Mouse (Mus musculus): ENCODE data around the gene Ulk2. TPM values are rescaled to one million over a fixed set of nuclear protein-coding genes. Genes with fewer than 3 reads are reported as not detected.

Gene Ulk2
- polyA plus RNA-seq, 1 experiment from 2014 or later: 15.9 TPM

DNA sequence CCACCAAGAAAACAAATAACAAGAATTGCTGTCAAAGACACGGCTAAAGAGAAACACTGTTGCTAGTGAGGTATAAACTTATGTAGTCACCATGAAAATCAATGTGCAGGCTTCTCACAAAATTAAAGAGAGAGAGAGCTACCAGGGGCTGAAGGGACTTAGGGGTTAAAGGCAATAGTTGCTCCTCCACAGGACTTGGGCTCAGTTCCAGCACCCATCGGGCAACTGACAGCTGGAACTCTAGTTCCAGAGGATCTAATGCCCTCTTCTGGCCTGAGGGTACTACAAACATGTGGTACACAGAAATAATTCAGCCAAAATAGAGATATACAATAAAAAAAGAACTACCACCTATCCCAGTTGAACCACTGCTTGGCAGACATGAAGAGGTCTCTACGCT lies 107.7 kb downstream of the Ulk2 start:
- DNase-seq (ENCODE audit: low spot score) (no peak), ATAC-seq (replicated peaks; ENCODE audit: low FRiP score, low TSS enrichment, low read depth) (no peak)
- no peak overlapping the region for H3K27ac ChIP-seq (ENCODE audit: low read depth)
- no peak overlapping the region for H3K9ac ChIP-seq (ENCODE audit: low read length)
- H3K27me3 ChIP-seq (replicated peaks; ENCODE audit: control insufficient read depth, insufficient read depth, low read length): no peaks in the 10 kb centered on the region
- H3K9me3 ChIP-seq (ENCODE audit: control insufficient read depth, low read length): no peaks in the 10 kb centered on the region
- WGBS: 61% methylated on average over 3 of the region's 3 CpGs
- peaks cover 79% of the 10 kb centered on the region for H3K36me3 ChIP-seq (ENCODE audit: control insufficient read depth, insufficient read depth, low read length)
- no peak overlapping the region for H3K4me3 ChIP-seq (ENCODE audit: low read depth, low read length)
- no peak overlapping the region for H3K4me2 ChIP-seq (ENCODE audit: low read length)
- H3K4me1 ChIP-seq (replicated peaks; ENCODE audit: control insufficient read depth, insufficient read depth, low read length): no peaks in the 10 kb centered on the region

DNA sequence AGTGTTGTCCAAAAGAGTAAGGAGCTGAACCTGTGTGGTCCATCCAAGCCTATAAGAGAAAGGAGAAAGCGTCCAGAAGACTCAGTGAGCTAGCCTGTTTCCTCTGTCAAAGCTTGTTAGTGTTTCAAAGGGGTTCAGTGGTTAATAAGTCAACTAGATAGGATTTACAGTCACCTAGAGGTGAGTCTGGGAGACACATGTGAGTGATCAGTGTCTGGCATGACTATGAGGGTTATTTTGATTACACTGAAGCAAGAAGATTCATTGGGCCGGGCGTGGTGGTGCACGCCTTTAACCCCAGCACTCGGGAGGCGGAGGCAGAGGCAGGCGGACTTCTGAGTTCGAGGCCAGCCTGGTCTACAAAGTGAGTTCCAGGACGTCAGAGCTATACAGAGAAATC lies 109.1 kb downstream of the Ulk2 start:
- Histone ChIP-seq H3K36me3 (ENCODE audit: control insufficient read depth, insufficient read depth, low read length) (peaks cover 73% of the 10 kb centered on the region), H3K4me3 (ENCODE audit: low read depth, low read length) (no peak overlapping the region)
- no peak for DNase-seq (ENCODE audit: low spot score)

DNA sequence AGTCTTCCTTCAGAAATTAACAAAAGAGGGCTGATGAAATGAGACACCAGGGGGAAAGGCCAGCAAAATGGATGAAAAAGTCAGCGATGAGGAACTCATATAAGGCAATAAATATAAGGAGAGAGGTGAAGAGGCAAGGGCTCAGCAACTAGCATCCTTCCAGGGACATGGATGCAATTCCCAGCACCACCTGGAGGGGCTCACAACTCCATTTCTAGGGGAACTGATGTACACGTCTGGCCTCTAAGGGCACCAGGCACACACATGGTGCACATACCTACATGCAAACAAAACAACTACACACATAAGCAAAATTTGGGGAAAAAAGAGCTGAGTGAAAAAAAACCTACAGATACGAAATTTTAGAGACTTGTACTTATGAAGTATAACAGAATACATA lies 110.4 kb downstream of the Ulk2 start:
- Histone ChIP-seq H3K4me3 (ENCODE audit: low read depth, low read length) (no peak overlapping the region), H3K4me1 (replicated peaks; ENCODE audit: control insufficient read depth, insufficient read depth, low read length) (no peaks in the 10 kb centered on the region), H3K9ac (ENCODE audit: low read length) (no peak overlapping the region), H3K27ac (ENCODE audit: low read depth) (no peak overlapping the region), H3K9me3 (ENCODE audit: control insufficient read depth, low read length) (no peaks in the 10 kb centered on the region), H3K36me3 (ENCODE audit: control insufficient read depth, insufficient read depth, low read length) (peaks cover 83% of the 10 kb centered on the region), H3K4me2 (ENCODE audit: low read length) (no peak overlapping the region), H3K27me3 (replicated peaks; ENCODE audit: control insufficient read depth, insufficient read depth, low read length) (no peaks in the 10 kb centered on the region)
- 71% methylated on average over 3 of the region's 3 CpGs for WGBS
- ATAC-seq (replicated peaks; ENCODE audit: low FRiP score, low TSS enrichment, low read depth) (no peak), DNase-seq (ENCODE audit: low spot score) (no peak)

More for the DNA sequence above, 109.1 kb downstream of the Ulk2 start:
- H3K27me3 ChIP-seq (replicated peaks; ENCODE audit: control insufficient read depth, insufficient read depth, low read length): no peaks in the 10 kb centered on the region
- H3K9me3 ChIP-seq (ENCODE audit: control insufficient read depth, low read length): no peaks in the 10 kb centered on the region
- no peak for ATAC-seq (replicated peaks; ENCODE audit: low FRiP score, low TSS enrichment, low read depth)
- H3K4me2 ChIP-seq (ENCODE audit: low read length): no peak overlapping the region
- no peaks in the 10 kb centered on the region for H3K4me1 ChIP-seq (replicated peaks; ENCODE audit: control insufficient read depth, insufficient read depth, low read length)
- WGBS: 88% methylated on average over 9 of the region's 9 CpGs
- H3K27ac ChIP-seq (ENCODE audit: low read depth): no peak overlapping the region
- H3K9ac ChIP-seq (ENCODE audit: low read length): no peak overlapping the region

DNA sequence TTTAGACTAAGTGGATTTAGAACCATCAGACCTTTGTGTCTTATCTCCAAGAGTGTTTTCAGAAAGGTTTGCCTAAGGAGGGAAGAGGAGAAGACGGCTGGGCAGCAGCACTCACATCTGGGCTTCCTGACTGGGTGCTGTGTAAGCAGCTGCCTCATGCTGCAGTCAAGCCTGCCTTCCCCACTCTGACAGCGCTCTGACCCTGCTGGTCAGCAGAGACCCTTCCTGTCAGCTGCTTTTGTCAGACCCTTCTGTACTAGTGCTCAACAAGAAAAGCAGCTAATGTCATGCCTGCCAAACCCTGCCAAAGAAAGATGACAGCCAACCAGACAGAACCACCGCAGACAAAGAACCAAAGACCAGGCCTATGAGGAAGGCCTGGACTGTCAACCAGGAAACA lies 111.1 kb downstream of the Ulk2 start:
- DNase-seq (ENCODE audit: low spot score) (no peak), ATAC-seq (replicated peaks; ENCODE audit: low FRiP score, low TSS enrichment, low read depth) (no peak)
- no peak overlapping the region for H3K27ac ChIP-seq (ENCODE audit: low read depth)
- H3K4me2 ChIP-seq (ENCODE audit: low read length): no peak overlapping the region
- no peak overlapping the region for H3K9ac ChIP-seq (ENCODE audit: low read length)
- H3K4me1 ChIP-seq (replicated peaks; ENCODE audit: control insufficient read depth, insufficient read depth, low read length): no peaks in the 10 kb centered on the region
- 81% methylated on average over 3 of the region's 3 CpGs for WGBS
- H3K9me3 ChIP-seq (ENCODE audit: control insufficient read depth, low read length): no peaks in the 10 kb centered on the region
- H3K27me3 ChIP-seq (replicated peaks; ENCODE audit: control insufficient read depth, insufficient read depth, low read length): no peaks in the 10 kb centered on the region
- no peak overlapping the region for H3K4me3 ChIP-seq (ENCODE audit: low read depth, low read length)
- H3K36me3 ChIP-seq (ENCODE audit: control insufficient read depth, insufficient read depth, low read length): peaks cover 83% of the 10 kb centered on the region

DNA sequence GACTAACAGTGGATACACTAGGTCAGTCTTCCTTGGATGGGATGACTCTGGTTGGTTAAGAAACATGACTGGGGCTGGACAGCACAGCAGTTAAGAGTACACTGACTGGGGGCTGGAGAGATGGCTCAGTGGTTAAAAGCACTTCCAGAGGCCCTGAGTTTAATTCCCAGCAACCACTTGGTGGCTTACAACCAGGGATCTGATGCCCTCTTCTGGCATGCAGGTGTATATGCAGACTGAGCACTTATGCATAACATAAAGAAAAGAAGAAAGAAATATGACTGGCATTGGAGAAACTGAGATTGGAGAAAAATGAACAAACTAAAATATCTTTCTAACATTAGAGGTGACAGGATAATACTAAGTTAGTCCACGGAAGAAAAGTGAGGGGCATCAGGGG lies 114.4 kb downstream of the Ulk2 start:
- no peak overlapping the region for H3K4me3 ChIP-seq (ENCODE audit: low read depth, low read length)
- H3K27ac ChIP-seq (ENCODE audit: low read depth): no peak overlapping the region
- no peak overlapping the region for H3K4me2 ChIP-seq (ENCODE audit: low read length)
- no peak for DNase-seq (ENCODE audit: low spot score)
- ATAC-seq (replicated peaks; ENCODE audit: low FRiP score, low TSS enrichment, low read depth): no peak
- H3K9me3 ChIP-seq (ENCODE audit: control insufficient read depth, low read length): no peaks in the 10 kb centered on the region
- H3K9ac ChIP-seq (ENCODE audit: low read length): no peak overlapping the region
- H3K27me3 ChIP-seq (replicated peaks; ENCODE audit: control insufficient read depth, insufficient read depth, low read length): no peaks in the 10 kb centered on the region
- WGBS: 94% methylated on average over 1 of the region's 1 CpGs
- peaks cover 89% of the 10 kb centered on the region for H3K36me3 ChIP-seq (ENCODE audit: control insufficient read depth, insufficient read depth, low read length)
- no peaks in the 10 kb centered on the region for H3K4me1 ChIP-seq (replicated peaks; ENCODE audit: control insufficient read depth, insufficient read depth, low read length)

DNA sequence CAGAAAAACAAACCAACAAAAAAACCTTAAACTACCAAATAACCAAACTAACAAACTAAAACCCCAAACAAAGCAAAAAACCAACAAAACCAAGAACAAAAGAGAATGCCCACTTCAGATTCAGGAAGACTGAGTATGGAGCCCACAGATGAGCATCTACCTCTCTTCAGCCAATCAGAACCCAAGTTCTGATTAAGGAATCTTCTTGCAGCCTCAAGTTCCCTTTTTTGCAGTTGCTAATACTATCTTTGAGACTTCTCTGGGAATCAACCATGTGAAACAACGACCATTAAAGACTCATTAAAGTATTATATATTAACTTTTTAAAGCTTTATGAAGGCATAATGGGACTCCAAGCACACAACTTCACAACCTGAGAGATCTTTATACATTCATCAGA lies 117.6 kb downstream of the Ulk2 start:
- no peak overlapping the region for H3K9ac ChIP-seq (ENCODE audit: low read length)
- no peaks in the 10 kb centered on the region for H3K4me1 ChIP-seq (replicated peaks; ENCODE audit: control insufficient read depth, insufficient read depth, low read length)
- H3K36me3 ChIP-seq (ENCODE audit: control insufficient read depth, insufficient read depth, low read length): peaks cover 89% of the 10 kb centered on the region
- H3K4me2 ChIP-seq (ENCODE audit: low read length): no peak overlapping the region
- no peak for ATAC-seq (replicated peaks; ENCODE audit: low FRiP score, low TSS enrichment, low read depth)
- H3K4me3 ChIP-seq (ENCODE audit: low read depth, low read length): no peak overlapping the region
- no peak for DNase-seq (ENCODE audit: low spot score)
- no peaks in the 10 kb centered on the region for H3K27me3 ChIP-seq (replicated peaks; ENCODE audit: control insufficient read depth, insufficient read depth, low read length)
- WGBS: 81% methylated on average over 1 of the region's 1 CpGs
- no peak overlapping the region for H3K27ac ChIP-seq (ENCODE audit: low read depth)
- H3K9me3 ChIP-seq (ENCODE audit: control insufficient read depth, low read length): no peaks in the 10 kb centered on the region

DNA sequence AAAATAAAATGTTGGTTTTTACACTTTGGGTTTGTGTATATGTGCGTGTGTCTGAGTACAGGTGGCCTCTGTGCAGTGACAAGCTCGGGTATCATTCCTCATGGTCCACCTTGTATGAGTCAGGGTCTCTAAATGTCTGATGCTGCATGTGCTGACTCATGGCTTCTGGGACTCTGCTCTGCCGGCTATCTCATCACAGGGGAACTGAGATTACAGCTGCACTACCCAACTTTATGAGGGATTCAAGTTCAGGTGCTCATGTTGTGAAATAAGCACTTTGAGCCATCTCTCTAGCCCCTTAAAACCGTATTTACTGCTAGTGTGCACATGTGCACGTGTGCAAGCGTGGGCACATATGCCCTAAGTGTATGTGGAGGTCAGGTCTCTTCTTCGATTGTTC lies 122.2 kb downstream of the Ulk2 start:
- Histone ChIP-seq H3K4me3 (ENCODE audit: low read depth, low read length) (no peak overlapping the region), H3K27me3 (replicated peaks; ENCODE audit: control insufficient read depth, insufficient read depth, low read length) (no peaks in the 10 kb centered on the region), H3K9me3 (ENCODE audit: control insufficient read depth, low read length) (no peaks in the 10 kb centered on the region), H3K4me2 (ENCODE audit: low read length) (no peak overlapping the region), H3K4me1 (replicated peaks; ENCODE audit: control insufficient read depth, insufficient read depth, low read length) (no peaks in the 10 kb centered on the region), H3K9ac (ENCODE audit: low read length) (no peak overlapping the region), H3K27ac (ENCODE audit: low read depth) (no peak overlapping the region), H3K36me3 (ENCODE audit: control insufficient read depth, insufficient read depth, low read length) (peaks cover 87% of the 10 kb centered on the region)
- no peak for DNase-seq (ENCODE audit: low spot score)
- ATAC-seq (replicated peaks; ENCODE audit: low FRiP score, low TSS enrichment, low read depth): no peak
- 91% methylated on average over 7 of the region's 7 CpGs for WGBS

DNA sequence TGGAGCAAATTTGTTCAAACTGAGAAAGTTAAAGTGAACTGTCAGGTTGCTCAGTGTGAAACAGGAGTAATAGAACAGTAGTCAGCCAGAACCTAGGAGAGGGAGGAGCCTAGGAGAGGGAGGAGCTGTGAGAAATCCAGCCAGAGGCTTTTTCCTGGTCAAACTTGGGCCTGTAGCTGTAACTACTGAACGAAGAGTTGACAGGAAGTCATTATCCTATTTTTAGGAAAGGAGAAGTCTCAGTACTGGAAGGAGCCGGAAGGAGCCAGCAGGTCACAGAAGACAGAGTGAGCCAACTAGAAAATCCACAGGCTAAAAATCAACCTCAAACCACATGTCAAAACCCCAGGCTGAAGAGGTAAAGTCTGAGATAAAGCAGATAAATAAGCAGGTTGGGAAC lies 126.8 kb downstream of the Ulk2 start:
- no peak overlapping the region for H3K4me2 ChIP-seq (ENCODE audit: low read length)
- no peaks in the 10 kb centered on the region for H3K4me1 ChIP-seq (replicated peaks; ENCODE audit: control insufficient read depth, insufficient read depth, low read length)
- no peaks in the 10 kb centered on the region for H3K27me3 ChIP-seq (replicated peaks; ENCODE audit: control insufficient read depth, insufficient read depth, low read length)
- no peak overlapping the region for H3K27ac ChIP-seq (ENCODE audit: low read depth)
- no peak for ATAC-seq (replicated peaks; ENCODE audit: low FRiP score, low TSS enrichment, low read depth)
- no peak overlapping the region for H3K4me3 ChIP-seq (ENCODE audit: low read depth, low read length)
- WGBS: 55% methylated on average over 2 of the region's 2 CpGs
- no peak overlapping the region for H3K9ac ChIP-seq (ENCODE audit: low read length)
- H3K9me3 ChIP-seq (ENCODE audit: control insufficient read depth, low read length): no peaks in the 10 kb centered on the region
- no peak for DNase-seq (ENCODE audit: low spot score)
- peaks cover 48% of the 10 kb centered on the region for H3K36me3 ChIP-seq (ENCODE audit: control insufficient read depth, insufficient read depth, low read length)

All from intestine, embryonic 14.5 days (tissue).